Mouse (Mus musculus) midbrain, embryonic 13.5 days (tissue): Measurements from ENCODE around the gene Ovol2. TPM values are rescaled to one million over a fixed set of nuclear protein-coding genes. Genes with fewer than 3 reads are reported as not detected.

ENCODE experiments used
- ATAC-seq: fragments of 200-750 bp; cut with Nextera tagmentation; 2 replicates; pipeline ENCODE4 v1.8.0; 2017; ENCODE audit warnings: mild to moderate bottlenecking, moderate TSS enrichment, moderate library complexity
- H3K27ac ChIP-seq: fragments of 300-500 bp; sonication (generic); 2 replicates; pipeline ENCODE4 v1.5.1; 2015; ENCODE audit warnings: inconsistent platforms, mild to moderate bottlenecking, moderate library complexity
- H3K27me3 ChIP-seq: fragments of 300-500 bp; sonication (generic); 2 replicates; pipeline ENCODE4 v1.6.1; 2015; ENCODE audit warnings: mild to moderate bottlenecking, inconsistent platforms
- H3K36me3 ChIP-seq: fragments of 300-500 bp; sonication (generic); 2 replicates; pipeline ENCODE4 v1.6.1; 2015; ENCODE audit warnings: mild to moderate bottlenecking, inconsistent platforms
- H3K4me1 ChIP-seq: fragments of 300-500 bp; sonication (generic); replicated peaks from 2 replicates; pipeline ENCODE4 v1.6.1; 2015; ENCODE audit warnings: inconsistent platforms
- H3K4me2 ChIP-seq: fragments of 300-500 bp; sonication (generic); replicated peaks from 2 replicates; pipeline ENCODE4 v1.6.1; 2015; ENCODE audit warnings: moderate library complexity, mild to moderate bottlenecking, inconsistent platforms
- H3K4me3 ChIP-seq: fragments of 300-500 bp; sonication (generic); replicated peaks from 2 replicates; pipeline ENCODE4 v1.5.1; 2015; ENCODE audit warnings: mild to moderate bottlenecking, inconsistent platforms
- H3K9ac ChIP-seq: fragments of 300-500 bp; sonication (generic); replicated peaks from 2 replicates; pipeline ENCODE4 v1.6.1; 2015; ENCODE audit warnings: mild to moderate bottlenecking, inconsistent platforms
- H3K9me3 ChIP-seq: fragments of 300-500 bp; sonication (generic); 2 replicates; pipeline ENCODE4 v1.6.1; 2016; ENCODE audit warnings: mild to moderate bottlenecking, inconsistent platforms
- WGBS: fragments of 180-500 bp; shearing (Covaris S2); methylation state at CpG from one replicate; pipeline ENCODE4 v1.1.7; 2015; 5-methylcytosine and 5-hydroxymethylcytosine counted together
- polyA plus RNA-seq: library from polyadenylated mRNA; unstranded; fragments of >200 nt; fragmentation: Nextera tagmentation; extraction: Ambion mirVana; gene quantifications from 2 replicates; pipeline ENCODE4 v1.2.1, GENCODE M21; 2015

Gene Ovol2
- not detected in 2 replicates for polyA plus RNA-seq

GRCm38 (mm10) chr2:144331401-144332302 is at the start of gene Ovol2:
TSS of gene Ovol2 (minus strand) at chr2:144332146.
- peak; percentile 64 for ATAC-seq
- H3K27ac ChIP-seq, result no peak within 1 kb of the TSS
- peaks cover 84% of the 10 kb centered on the region for H3K27me3 ChIP-seq

GRCm38 (mm10) chr2:144381741-144382140 is 49.8 kb upstream of the Ovol2 start:
- Histone ChIP-seq H3K4me1 (no peaks in the 10 kb centered on the region), H3K4me2 (no peak overlapping the region), H3K36me3 (peaks cover 85% of the 10 kb centered on the region), H3K9ac (no peak overlapping the region), H3K9me3 (no peaks in the 10 kb centered on the region), H3K27me3 (no peaks in the 10 kb centered on the region), H3K27ac (no peak overlapping the region), H3K4me3 (no peak overlapping the region)
- WGBS, result 90% methylated on average over 4 of the region's 4 CpGs
- no peak for ATAC-seq

More at GRCm38 (mm10) chr2:144331401-144332302, at the start of gene Ovol2:
- no peaks in the 10 kb centered on the region for H3K9me3 ChIP-seq
- peak within 1 kb of the TSS; percentile 58 for H3K9ac ChIP-seq
- peaks cover 31% of the 10 kb centered on the region for H3K4me1 ChIP-seq
- peak within 1 kb of the TSS; percentile 51 for H3K4me3 ChIP-seq
- H3K4me2 ChIP-seq, result peak within 1 kb of the TSS; percentile 93
- WGBS, result under 1% methylated on average over 62 of the region's 62 CpGs
- H3K36me3 ChIP-seq, result no peaks in the 10 kb centered on the region

- no peaks in the 10 kb centered on the region for H3K4me1 ChIP-seq
- no peaks in the 10 kb centered on the region for H3K9me3 ChIP-seq
- no peak overlapping the region for H3K4me2 ChIP-seq
- H3K27me3 ChIP-seq, result no peaks in the 10 kb centered on the region
- H3K9ac ChIP-seq, result no peak overlapping the region
- ATAC-seq, result no peak
- no peak overlapping the region for H3K27ac ChIP-seq
- WGBS, result 94% methylated on average over 3 of the region's 3 CpGs
- no peak overlapping the region for H3K4me3 ChIP-seq
- peaks cover 88% of the 10 kb centered on the region for H3K36me3 ChIP-seq
Measured at GRCm38 (mm10) chr2:144381293-144381692, 49.3 kb upstream of the Ovol2 start.

- Histone ChIP-seq H3K4me1 (peaks cover 14% of the 10 kb centered on the region), H3K9me3 (no peaks in the 10 kb centered on the region), H3K36me3 (peaks cover 68% of the 10 kb centered on the region), H3K9ac (no peak overlapping the region), H3K27ac (no peak overlapping the region), H3K4me3 (no peak overlapping the region), H3K27me3 (no peaks in the 10 kb centered on the region), H3K4me2 (no peak overlapping the region)
- WGBS, result 94% methylated on average over 10 of the region's 10 CpGs
- no peak for ATAC-seq
Measured at GRCm38 (mm10) chr2:144375063-144375703, 43.2 kb upstream of the Ovol2 start.

GRCm38 (mm10) chr2:144373063-144373462 is 41.1 kb upstream of the Ovol2 start:
- WGBS, result 94% methylated on average over 9 of the region's 9 CpGs
- no peak overlapping the region for H3K4me2 ChIP-seq
- H3K9ac ChIP-seq, result no peak overlapping the region
- H3K4me3 ChIP-seq, result no peak overlapping the region
- peaks cover 20% of the 10 kb centered on the region for H3K4me1 ChIP-seq
- H3K27ac ChIP-seq, result no peak overlapping the region
- no peaks in the 10 kb centered on the region for H3K9me3 ChIP-seq
- peaks cover 47% of the 10 kb centered on the region for H3K36me3 ChIP-seq
- ATAC-seq, result no peak
- no peaks in the 10 kb centered on the region for H3K27me3 ChIP-seq

GRCm38 (mm10) chr2:144371566-144371965 is 39.6 kb upstream of the Ovol2 start:
- no peak for ATAC-seq
- H3K27ac ChIP-seq, result no peak overlapping the region
- WGBS, result 86% methylated on average over 4 of the region's 4 CpGs
- no peak overlapping the region for H3K4me2 ChIP-seq
- no peak overlapping the region; the same call in 1 of the 2 replicates for H3K9ac ChIP-seq
- H3K4me1 ChIP-seq, result peaks cover 20% of the 10 kb centered on the region
- peaks cover 34% of the 10 kb centered on the region for H3K36me3 ChIP-seq
- H3K4me3 ChIP-seq, result no peak overlapping the region
- H3K27me3 ChIP-seq, result no peaks in the 10 kb centered on the region
- no peaks in the 10 kb centered on the region for H3K9me3 ChIP-seq

GRCm38 (mm10) chr2:144369511-144369910 is 37.6 kb upstream of the Ovol2 start:
- Histone ChIP-seq H3K4me1 (peaks cover 20% of the 10 kb centered on the region), H3K27me3 (no peaks in the 10 kb centered on the region), H3K9ac (peak overlapping the region; percentile 85), H3K9me3 (no peaks in the 10 kb centered on the region), H3K36me3 (peaks cover 16% of the 10 kb centered on the region), H3K27ac (peak overlapping the region; percentile 92), H3K4me2 (peak overlapping the region; percentile 66), H3K4me3 (peak overlapping the region; percentile 88)
- 0 out of 2 replicates have a peak, but pooled peaks have one; percentile 28 for ATAC-seq
- WGBS, result 2% methylated on average over 12 of the region's 12 CpGs

- H3K36me3 ChIP-seq, result peaks cover 11% of the 10 kb centered on the region
- no peaks in the 10 kb centered on the region for H3K9me3 ChIP-seq
- H3K4me3 ChIP-seq, result peak overlapping the region; percentile 88
- ATAC-seq, result peak; percentile 92
- no peaks in the 10 kb centered on the region for H3K27me3 ChIP-seq
- peak overlapping the region; percentile 92 for H3K27ac ChIP-seq
- peak overlapping the region; percentile 85 for H3K9ac ChIP-seq
- under 1% methylated on average over 35 of the region's 43 CpGs for WGBS
- peaks cover 20% of the 10 kb centered on the region for H3K4me1 ChIP-seq
- peak overlapping the region; percentile 66 for H3K4me2 ChIP-seq
Measured at GRCm38 (mm10) chr2:144369020-144369421, 37.1 kb upstream of the Ovol2 start.

GRCm38 (mm10) chr2:144368400-144369019 is 36.6 kb upstream of the Ovol2 start, which contains the start of the genes Kat14 and Pet117:
TSS of gene Kat14 (plus strand) at chr2:144368983.
TSS of gene Pet117 (plus strand) at chr2:144368996.
- peak within 1 kb of the TSS; percentile 92 for H3K27ac ChIP-seq
- 11% methylated on average over 31 of the region's 38 CpGs for WGBS

GRCm38 (mm10) chr2:144352843-144353242 is 20.9 kb upstream of the Ovol2 start:
- no peaks in the 10 kb centered on the region for H3K4me1 ChIP-seq
- 91% methylated on average over 11 of the region's 11 CpGs for WGBS
- H3K27ac ChIP-seq, result no peak overlapping the region
- no peaks in the 10 kb centered on the region for H3K9me3 ChIP-seq
- H3K27me3 ChIP-seq, result no peaks in the 10 kb centered on the region
- ATAC-seq, result no peak
- no peak overlapping the region for H3K4me2 ChIP-seq
- H3K9ac ChIP-seq, result no peak overlapping the region
- no peak overlapping the region for H3K4me3 ChIP-seq
- no peaks in the 10 kb centered on the region for H3K36me3 ChIP-seq

More at GRCm38 (mm10) chr2:144368400-144369019, 36.6 kb upstream of the Ovol2 start, which contains the start of the genes Kat14 and Pet117:
- no peaks in the 10 kb centered on the region for H3K27me3 ChIP-seq
- peaks cover 6% of the 10 kb centered on the region for H3K36me3 ChIP-seq
- H3K4me2 ChIP-seq, result peak within 1 kb of the TSS; percentile 66
- H3K9me3 ChIP-seq, result no peaks in the 10 kb centered on the region
- H3K4me1 ChIP-seq, result peaks cover 20% of the 10 kb centered on the region
- peak; percentile 95 for ATAC-seq
- H3K4me3 ChIP-seq, result peak within 1 kb of the TSS; percentile 88
- H3K9ac ChIP-seq, result peak within 1 kb of the TSS; percentile 85

GRCm38 (mm10) chr2:144348525-144348924 is 16.6 kb upstream of the Ovol2 start:
- Histone ChIP-seq H3K27me3 (no peaks in the 10 kb centered on the region), H3K27ac (no peak overlapping the region), H3K4me2 (no peak overlapping the region), H3K9ac (no peak overlapping the region), H3K36me3 (no peaks in the 10 kb centered on the region), H3K9me3 (no peaks in the 10 kb centered on the region), H3K4me3 (no peak overlapping the region), H3K4me1 (no peaks in the 10 kb centered on the region)
- no peak for ATAC-seq
- 66% methylated on average over 3 of the region's 3 CpGs for WGBS
